Mouse (Mus musculus) mesoderm, embryonic 11.5 days (tissue): ENCODE data around the gene Zbtb8a.
A peak's percentile ranks its signal among the peaks of the same experiment; 100 is the strongest.
"Not testable (repeated sequence)": the region's sequence is repeated elsewhere in the genome, so short reads cannot be mapped to it uniquely, and the experiment has no call there.

ENCODE experiments used
- DNase-seq: peaks from one replicate; pipeline ENCODE4 v3.0.0-alpha.2; 2012; ENCODE audit warnings: low read depth, low spot score

Gene Zbtb8a

GRCm38 (mm10) chr4:129376961-129377545 lies 863 bp downstream of the Zbtb8a start:
- peak; percentile 53 for DNase-seq

- no peak for DNase-seq
These were observed 2.1 kb downstream of the Zbtb8a start for GRCm38 (mm10) chr4:129375821-129376220.

- no peak for DNase-seq
These were observed 2.9 kb downstream of the Zbtb8a start for GRCm38 (mm10) chr4:129375000-129375399.

GRCm38 (mm10) chr4:129374219-129374755 lies 3.6 kb downstream of the Zbtb8a start:
- DNase-seq, result no peak

- DNase-seq, result no peak
These were observed 4.5 kb downstream of the Zbtb8a start for GRCm38 (mm10) chr4:129373202-129373976.

GRCm38 (mm10) chr4:129371391-129371790 lies 6.5 kb downstream of the Zbtb8a start:
- no peak for DNase-seq

- DNase-seq, result no peak
These were observed 12.7 kb downstream of the Zbtb8a start for GRCm38 (mm10) chr4:129365224-129365623.

GRCm38 (mm10) chr4:129364379-129364778 lies 13.5 kb downstream of the Zbtb8a start:
- DNase-seq, result no peak

GRCm38 (mm10) chr4:129363463-129363862 lies 14.5 kb downstream of the Zbtb8a start:
- DNase-seq, result no peak

- no peak for DNase-seq
These were observed 15.1 kb downstream of the Zbtb8a start for GRCm38 (mm10) chr4:129362771-129363170.

GRCm38 (mm10) chr4:129362238-129362637 lies 15.7 kb downstream of the Zbtb8a start:
- DNase-seq, result not testable (repeated sequence)

- no peak for DNase-seq
These were observed 20.2 kb downstream of the Zbtb8a start for GRCm38 (mm10) chr4:129357613-129358163.

- DNase-seq, result no peak
These were observed 23.7 kb downstream of the Zbtb8a start for GRCm38 (mm10) chr4:129354236-129354635.

- no peak for DNase-seq
These were observed 24.7 kb downstream of the Zbtb8a start for GRCm38 (mm10) chr4:129353176-129353575.

- DNase-seq, result no peak
These were observed 26.8 kb downstream of the Zbtb8a start for GRCm38 (mm10) chr4:129351111-129351510.

GRCm38 (mm10) chr4:129350644-129351043 lies 27.3 kb downstream of the Zbtb8a start:
- DNase-seq, result peak; percentile 89

- DNase-seq, result no peak
These were observed 31.3 kb downstream of the Zbtb8a start for GRCm38 (mm10) chr4:129346481-129347154.

GRCm38 (mm10) chr4:129342705-129343104 lies 35.2 kb downstream of the Zbtb8a start:
- no peak for DNase-seq

GRCm38 (mm10) chr4:129341888-129342287 lies 36.0 kb downstream of the Zbtb8a start:
- no peak for DNase-seq

- DNase-seq, result no peak
These were observed 38.2 kb downstream of the Zbtb8a start for GRCm38 (mm10) chr4:129339743-129340142.

- DNase-seq, result no peak
These were observed 41.6 kb downstream of the Zbtb8a start for GRCm38 (mm10) chr4:129336291-129336690.
